Mouse (Mus musculus): ENCODE data around the gene Rdh16. TPM values are rescaled to one million over a fixed set of nuclear protein-coding genes. Genes with fewer than 3 reads are reported as not detected.

Rdh16 gene
- polyA plus RNA-seq (2015; fragmentation: Nextera tagmentation; extraction: Ambion mirVana), result not detected in 2 replicates

DNA sequence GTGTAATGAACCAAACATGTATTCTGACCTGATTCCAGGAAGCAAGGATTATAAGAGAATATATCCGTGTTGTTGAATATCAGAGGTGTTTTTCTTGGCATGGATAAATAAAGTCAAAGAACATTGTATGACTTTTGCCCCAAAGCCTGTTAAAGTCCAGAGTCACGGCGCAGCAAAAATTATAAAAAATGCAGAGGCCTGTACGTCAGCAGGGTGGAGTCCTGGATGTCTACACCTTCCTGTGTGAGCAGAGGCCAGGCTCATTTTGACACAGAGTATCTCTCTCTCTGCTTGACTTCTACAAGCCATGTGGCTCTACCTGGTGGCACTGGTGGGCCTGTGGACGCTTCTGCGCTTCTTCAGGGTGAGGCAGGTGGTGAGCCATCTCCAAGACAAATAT is at the start of gene Rdh16:
Gene Rdh16, plus strand, starts transcription at position 262 of the 400 bp plus-strand sequence.

GRCm38 (mm10) chr10:127751548-127751947 is 49.4 kb upstream of the Rdh16 start, which contains the start of gene Gpr182:
TSS of gene Gpr182 (minus strand) at chr10:127751732.

GRCm38 (mm10) chr10:127759181-127760110 is 41.5 kb upstream of the Rdh16 start, which contains the start of the genes Rdh1 and Rdh16f1:
TSS of gene Rdh1 (plus strand) at chr10:127759721.
TSS of gene Rdh16f1 (plus strand) at chr10:127759787.

DNA sequence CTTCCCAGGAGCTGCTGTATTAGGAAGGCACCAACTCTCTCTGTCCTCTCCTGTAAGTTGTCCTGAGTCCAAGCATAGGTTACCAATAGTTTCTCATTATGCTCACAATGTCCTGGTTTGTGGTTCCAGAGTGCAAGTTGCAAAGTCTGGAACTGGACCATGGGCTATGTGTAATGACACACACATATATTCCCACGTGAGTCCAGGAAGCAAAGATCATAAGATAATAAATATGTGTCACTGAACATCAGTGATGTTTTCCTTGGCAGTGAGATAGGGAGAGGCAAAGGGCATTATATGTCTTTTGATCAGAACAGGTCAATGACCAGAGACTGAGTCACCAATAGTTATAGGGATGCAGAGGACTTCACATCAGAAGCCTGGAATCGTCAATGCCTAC is 24.9 kb upstream of the Rdh16 start, which contains the start of gene Rdh9:
Gene Rdh9, plus strand, starts transcription at position 376 of the 400 bp plus-strand sequence.

DNA sequence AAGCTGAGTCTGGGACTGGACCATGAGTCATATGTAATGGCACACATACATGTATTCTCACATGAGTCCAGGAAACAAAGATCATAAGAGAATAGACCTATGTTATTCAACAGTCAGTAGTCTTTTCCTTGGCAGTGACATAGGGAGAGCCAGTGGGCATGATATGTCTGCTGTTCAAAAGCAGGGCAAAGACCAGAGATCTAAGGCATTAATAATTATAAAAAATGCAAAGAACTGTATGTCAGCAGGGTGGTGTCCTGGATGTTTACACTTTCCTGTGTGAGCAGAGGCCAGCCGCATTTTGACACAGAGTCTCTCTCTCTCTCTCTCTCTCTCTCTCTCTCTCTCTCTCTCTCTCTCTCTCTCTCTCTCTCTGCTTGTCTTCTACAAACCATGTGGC is 48.7 kb downstream of the Rdh16 start, which contains the start of gene Rdh19:
Gene Rdh19, plus strand, starts transcription at position 301 of the 400 bp plus-strand sequence.

GRCm38 (mm10) chr10:127866232-127866631 is 65.3 kb downstream of the Rdh16 start, which contains the start of gene Rdh16f2:
TSS of gene Rdh16f2 (plus strand) at chr10:127866474.

GRCm38 (mm10) chr10:127888605-127889004 is 87.7 kb downstream of the Rdh16 start, which contains the start of gene Rdh7:
TSS of gene Rdh7 (minus strand) at chr10:127888817.

Other genes with a start within 250 kb of the Rdh16 start
- gene Lrp1, start 180.0 kb upstream of the Rdh16 start, polyA plus RNA-seq (2015; fragmentation: Nextera tagmentation; extraction: Ambion mirVana), result 66.3 and 68.2 TPM in 2 replicates
- gene Stat6, start 158.2 kb upstream of the Rdh16 start, polyA plus RNA-seq (2015; fragmentation: Nextera tagmentation; extraction: Ambion mirVana), result 40.9 and 44.7 TPM in 2 replicates
- 5.7 and 6.4 TPM in 2 replicates for gene Nemp1, start 134.3 kb upstream of the Rdh16 start, polyA plus RNA-seq (2015; fragmentation: Nextera tagmentation; extraction: Ambion mirVana)
- gene Nab2, start 132.6 kb upstream of the Rdh16 start, polyA plus RNA-seq (2015; fragmentation: Nextera tagmentation; extraction: Ambion mirVana), result 13.3 and 15.3 TPM in 2 replicates
- gene Myo1a, start 96.0 kb upstream of the Rdh16 start, polyA plus RNA-seq (2015; fragmentation: Nextera tagmentation; extraction: Ambion mirVana), result 0.05 and 0.13 TPM in 2 replicates
- not detected in 2 replicates for gene Tac2, start 76.7 kb upstream of the Rdh16 start, polyA plus RNA-seq (2015; fragmentation: Nextera tagmentation; extraction: Ambion mirVana)
- gene Zbtb39, start 61.6 kb upstream of the Rdh16 start, polyA plus RNA-seq (2015; fragmentation: Nextera tagmentation; extraction: Ambion mirVana), result 1.1 and 1.4 TPM in 2 replicates
- 0.54 and 0.60 TPM in 2 replicates for gene Gpr182, start 49.4 kb upstream of the Rdh16 start, polyA plus RNA-seq (2015; fragmentation: Nextera tagmentation; extraction: Ambion mirVana)
- not detected in 2 replicates for gene Rdh1, start 41.4 kb upstream of the Rdh16 start, polyA plus RNA-seq (2015; fragmentation: Nextera tagmentation; extraction: Ambion mirVana)
- not detected in 2 replicates for gene Rdh16f1, start 41.4 kb upstream of the Rdh16 start, polyA plus RNA-seq (2015; fragmentation: Nextera tagmentation; extraction: Ambion mirVana)
- 0.14 and 0.27 TPM in 2 replicates for gene Rdh9, start 24.8 kb upstream of the Rdh16 start, polyA plus RNA-seq (2015; fragmentation: Nextera tagmentation; extraction: Ambion mirVana)
- not detected in 2 replicates for gene Rdh19, start 48.8 kb downstream of the Rdh16 start, polyA plus RNA-seq (2015; fragmentation: Nextera tagmentation; extraction: Ambion mirVana)
- gene Rdh16f2, start 65.3 kb downstream of the Rdh16 start, polyA plus RNA-seq (2015; fragmentation: Nextera tagmentation; extraction: Ambion mirVana), result not detected in 2 replicates
- 0.12 TPM in 1 of 2 replicates, not detected in the other for gene Rdh7, start 87.7 kb downstream of the Rdh16 start, polyA plus RNA-seq (2015; fragmentation: Nextera tagmentation; extraction: Ambion mirVana)
- gene Sdr9c7, start 97.4 kb downstream of the Rdh16 start, polyA plus RNA-seq (2015; fragmentation: Nextera tagmentation; extraction: Ambion mirVana), result 0.07 TPM in 1 of 2 replicates, not detected in the other
- gene Hsd17b6, start 206.5 kb downstream of the Rdh16 start, polyA plus RNA-seq (2015; fragmentation: Nextera tagmentation; extraction: Ambion mirVana), result not detected in 2 replicates
- gene Prim1, start 214.0 kb downstream of the Rdh16 start, polyA plus RNA-seq (2015; fragmentation: Nextera tagmentation; extraction: Ambion mirVana), result 18.1 and 22.6 TPM in 2 replicates
- 648 and 722 TPM in 2 replicates for gene Naca, start 234.4 kb downstream of the Rdh16 start, polyA plus RNA-seq (2015; fragmentation: Nextera tagmentation; extraction: Ambion mirVana)